Mouse (Mus musculus) heart, adult 8-10 months (tissue): ENCODE data around the gene Vegfa. TPM values are rescaled to one million over a fixed set of nuclear protein-coding genes. Genes with fewer than 3 reads are reported as not detected.

Experiments used
- DNase-seq: peaks from one replicate; pipeline ENCODE4 v3.0.0; 2022; ENCODE audit warnings: low spot score
- total RNA-seq, 4 experiments: library from RNA; stranded (reverse); gene quantifications; 2 replicates each; pipeline ENCODE4 v1.2.4; 2022

Gene Vegfa
- 100 to 1,000 TPM; 195 to 267 (median 235) TPM for total RNA-seq

DNA sequence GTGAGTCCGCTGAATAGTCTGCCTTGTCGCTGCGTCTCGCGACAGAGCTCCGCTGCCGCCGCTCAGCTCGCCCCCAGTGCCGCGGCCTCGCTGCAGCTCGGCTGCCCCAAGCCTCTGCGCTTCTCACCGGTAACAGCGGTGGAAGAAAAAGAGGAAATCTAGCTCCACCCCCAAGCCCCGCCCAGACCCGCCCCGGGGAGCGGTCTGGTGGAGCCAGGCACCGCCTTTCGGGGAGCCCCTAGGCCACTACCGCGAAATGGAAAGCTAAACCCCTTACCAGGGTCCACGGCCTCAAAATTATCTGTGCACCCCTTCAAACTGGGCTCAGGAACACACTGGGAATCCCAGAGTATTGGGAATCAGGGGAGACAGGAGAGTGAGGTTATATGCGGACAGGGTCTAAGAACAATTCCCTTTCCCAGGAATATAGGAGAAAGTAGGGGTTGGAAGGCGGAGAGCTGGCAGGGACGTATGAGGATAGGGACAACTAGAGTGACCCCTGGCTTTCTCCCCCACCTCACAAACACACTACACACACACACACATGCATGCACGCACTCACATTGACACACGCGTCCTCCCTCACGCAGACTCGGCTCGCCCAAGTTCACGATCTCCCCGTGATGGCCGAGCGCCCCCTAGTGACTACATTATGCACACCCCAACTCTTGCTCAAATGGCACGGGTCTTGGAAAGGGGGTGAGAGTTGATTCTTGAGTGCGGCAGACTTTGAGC, at the start of gene Vegfa:
Gene Vegfa (minus strand): TSS at position 113 of the 735 bp plus-strand sequence.
- DNase-seq, result peak; percentile 92

DNA sequence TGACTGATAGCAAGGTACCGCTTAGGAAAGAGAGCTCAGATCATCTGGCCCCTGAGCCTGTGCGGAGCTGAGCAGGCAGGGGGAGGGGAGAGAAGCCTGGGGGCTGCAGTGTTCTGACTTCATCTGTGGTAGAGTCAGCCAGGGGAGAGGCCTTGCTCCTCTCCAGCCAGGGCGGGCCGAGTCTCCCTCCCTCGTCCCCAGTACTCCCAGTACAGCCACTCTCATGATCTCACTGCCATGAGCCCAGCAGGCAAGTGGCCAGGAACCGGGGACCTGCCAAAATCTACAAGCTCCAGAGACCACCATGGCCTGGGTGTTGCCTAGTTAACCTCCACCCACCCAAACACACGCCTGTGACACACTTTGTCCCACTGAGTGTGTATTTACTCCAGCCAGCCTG, 49.5 kb upstream of the Vegfa start:
- DNase-seq, result peak; percentile 67

DNA sequence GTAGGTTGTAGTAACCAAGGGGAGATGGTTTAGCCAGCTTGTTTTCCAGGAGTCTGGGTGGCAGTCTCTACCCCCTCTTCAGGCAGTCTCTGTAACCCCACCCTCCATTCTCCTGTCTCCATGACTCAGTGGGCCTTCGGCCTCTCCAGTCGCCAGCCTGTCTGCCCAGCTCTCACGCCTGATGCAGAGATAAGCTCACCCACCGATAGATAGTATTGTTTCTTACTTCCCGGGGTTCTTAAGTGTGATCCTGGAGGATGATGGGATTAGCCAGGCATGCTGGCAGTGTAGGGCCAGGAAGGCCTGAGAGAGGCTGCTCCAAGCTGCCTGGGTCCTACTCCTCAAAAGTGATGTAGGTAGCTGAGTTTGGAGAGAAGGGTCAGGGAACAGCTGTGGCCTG, 48.9 kb upstream of the Vegfa start:
- DNase-seq, result no peak

DNA sequence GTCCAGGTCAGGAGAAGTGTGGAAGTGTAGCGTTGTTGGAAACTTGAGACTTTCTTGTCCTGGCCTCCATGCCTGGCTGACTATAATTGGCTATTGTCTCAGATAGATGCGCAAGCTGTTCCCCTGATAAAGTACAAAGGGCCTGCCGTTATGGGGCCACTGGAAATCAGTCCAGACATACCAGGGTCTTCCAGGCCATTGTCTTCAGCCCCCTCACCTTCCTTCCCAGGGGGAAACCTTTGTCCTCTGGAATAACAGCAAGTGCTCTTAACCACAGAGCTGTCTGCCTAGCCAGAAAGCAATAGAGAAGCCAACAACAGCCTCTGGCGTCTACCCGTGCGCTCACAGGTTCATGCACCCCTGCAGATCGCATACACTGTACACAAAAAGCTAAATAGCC, 48.2 kb upstream of the Vegfa start:
- no peak for DNase-seq

GRCm38 (mm10) chr17:46079037-46079436, 46.9 kb upstream of the Vegfa start:
- no peak for DNase-seq

DNA sequence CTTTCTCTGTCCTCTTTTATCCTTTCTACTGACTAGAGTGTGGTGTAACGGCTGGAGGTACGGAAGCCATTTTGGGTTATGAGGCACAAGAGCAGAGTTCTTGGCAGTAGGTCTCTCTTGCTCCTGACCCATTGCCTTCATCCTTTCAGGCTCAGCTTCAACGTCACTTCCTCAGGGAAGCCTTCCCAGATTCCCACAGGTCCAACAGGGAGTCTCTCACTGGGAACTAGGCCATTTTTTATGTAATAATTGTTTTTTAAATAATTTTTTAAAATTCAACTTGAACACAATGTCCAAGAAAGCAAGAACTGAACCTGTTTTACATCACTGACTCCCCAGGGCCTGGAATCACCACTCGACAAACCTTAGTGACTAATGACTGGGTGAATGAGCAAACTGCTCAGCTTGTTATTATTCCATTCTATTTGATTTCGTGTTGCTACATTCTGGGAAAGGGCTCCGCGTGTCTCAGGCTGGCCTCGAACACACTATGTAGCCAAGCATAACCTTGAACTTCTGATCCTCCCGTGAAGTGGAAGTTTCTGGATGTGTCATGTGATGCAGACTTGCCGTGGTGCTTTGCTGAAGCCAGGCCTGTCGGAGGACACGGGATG, 45.9 kb upstream of the Vegfa start:
- DNase-seq, result no peak

- no peak for DNase-seq
Observed at GRCm38 (mm10) chr17:46076260-46076551, 44.0 kb upstream of the Vegfa start.

DNA sequence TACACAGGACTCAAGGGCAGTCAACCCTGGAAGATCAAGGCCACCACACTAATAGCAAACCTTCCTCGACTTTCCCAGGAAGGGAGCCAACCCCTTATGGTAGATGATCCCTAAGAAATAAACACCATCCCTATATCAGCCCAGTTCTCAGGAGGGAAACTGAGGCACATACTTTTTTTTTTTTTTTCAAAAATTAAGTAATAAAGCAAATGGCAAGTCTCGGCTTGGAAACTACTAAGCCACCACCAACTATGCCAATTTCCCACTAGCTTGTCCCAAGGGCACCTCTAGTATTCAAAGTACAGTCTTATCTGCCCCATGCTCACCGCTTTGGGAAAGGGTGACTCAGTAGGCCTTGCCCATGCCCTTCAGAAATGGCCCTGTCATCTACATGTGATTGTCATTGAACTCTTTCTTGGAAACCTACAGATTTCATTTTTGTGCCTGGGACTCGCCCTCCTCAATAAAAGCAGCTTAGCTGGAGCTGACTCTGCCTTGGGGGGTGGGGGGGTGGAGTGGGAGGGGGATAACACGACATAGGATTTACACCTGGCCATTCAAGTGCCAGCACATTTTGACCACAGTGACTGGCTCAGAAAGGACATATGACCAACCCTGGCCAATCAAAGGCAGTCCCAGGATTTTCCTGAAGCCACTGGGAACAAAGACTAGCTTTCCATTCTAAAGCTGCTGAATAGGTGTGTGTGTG, 43.5 kb upstream of the Vegfa start:
- DNase-seq, result no peak

DNA sequence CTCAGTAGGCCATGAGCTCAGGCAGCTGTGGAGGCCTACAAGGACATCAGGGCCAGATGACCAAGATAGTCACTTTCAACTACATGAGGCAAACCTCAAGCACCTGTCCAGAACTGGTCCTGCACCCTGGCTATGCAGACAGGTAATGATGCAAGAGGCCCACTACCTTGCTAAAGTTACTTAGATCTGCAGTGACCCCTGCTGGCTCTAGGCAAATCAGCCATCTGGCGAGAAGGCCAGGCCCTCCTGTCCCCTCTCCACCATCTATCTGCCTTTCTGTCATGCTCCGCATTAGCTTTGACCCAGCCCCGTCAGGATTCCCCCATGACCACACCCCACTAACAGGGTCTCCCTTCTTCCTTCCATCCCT, 42.9 kb upstream of the Vegfa start:
- no peak for DNase-seq

GRCm38 (mm10) chr17:46074398-46075115, 42.4 kb upstream of the Vegfa start:
- no peak for DNase-seq

DNA sequence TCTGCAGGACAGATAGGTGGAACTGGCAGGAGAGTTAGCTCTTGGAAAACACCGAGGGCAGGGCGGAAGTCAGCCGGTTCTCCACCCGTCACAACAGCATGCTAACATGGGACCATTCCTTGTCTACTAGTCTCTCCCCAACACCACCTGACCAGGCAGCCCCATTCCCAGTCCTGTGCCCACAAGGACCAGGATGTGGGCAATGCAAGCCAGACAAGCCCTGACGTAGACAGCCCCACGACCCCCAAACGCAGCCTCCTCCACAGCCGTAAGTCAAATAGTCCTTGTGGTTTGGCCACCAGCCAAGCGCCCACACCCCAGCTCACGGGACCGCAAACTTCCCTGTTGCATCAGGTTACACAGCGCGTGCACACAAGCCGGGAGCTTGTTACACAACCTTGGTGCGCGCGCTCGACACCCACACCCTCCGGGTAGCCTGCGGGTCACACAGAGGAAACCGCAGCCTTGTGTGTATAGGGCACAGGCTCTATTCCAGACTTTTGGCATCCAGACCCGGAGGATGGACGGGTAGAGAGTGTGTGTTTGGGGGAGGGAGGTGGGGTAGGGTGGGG, 41.6 kb upstream of the Vegfa start:
- DNase-seq, result peak; percentile 52

DNA sequence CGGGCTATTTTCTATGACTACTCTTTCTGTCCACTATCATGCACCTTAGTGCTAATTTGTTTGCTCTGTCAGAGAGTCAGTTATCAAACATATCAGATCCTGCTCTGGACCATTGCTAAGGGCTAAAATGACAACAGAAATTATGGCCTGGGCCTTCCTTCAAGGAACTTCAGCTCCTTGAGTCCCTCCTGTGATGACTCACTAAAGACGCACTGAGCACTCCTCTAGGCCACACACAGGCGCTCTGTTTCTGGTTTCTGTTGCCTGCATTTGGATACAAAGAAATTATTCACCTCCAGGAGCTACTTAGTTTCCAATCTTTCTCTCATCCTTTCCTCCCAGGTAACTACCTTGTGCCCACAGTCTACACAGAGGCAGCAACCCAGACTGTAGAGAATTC, 39.4 kb upstream of the Vegfa start:
- no peak for DNase-seq

DNA sequence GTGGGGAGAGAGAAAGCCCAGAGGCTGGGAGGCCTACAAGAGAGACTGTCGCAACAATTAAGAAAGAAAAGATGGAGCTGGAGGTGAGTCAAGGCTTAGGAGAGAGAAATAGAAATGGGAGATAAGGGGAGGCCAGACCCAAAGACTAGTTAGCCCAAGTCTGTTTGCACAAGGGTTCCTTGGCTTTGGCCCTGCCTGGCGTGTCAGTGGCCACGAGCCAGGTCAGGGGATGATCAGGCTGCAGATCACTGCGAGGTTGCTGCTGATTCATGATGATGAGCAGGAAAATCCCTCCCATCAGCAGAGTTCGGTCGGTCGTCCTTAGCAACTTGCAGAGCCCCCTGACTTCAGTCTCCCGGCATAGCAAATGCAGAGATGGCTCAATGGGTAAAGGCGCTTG, 37.9 kb upstream of the Vegfa start:
- no peak for DNase-seq

DNA sequence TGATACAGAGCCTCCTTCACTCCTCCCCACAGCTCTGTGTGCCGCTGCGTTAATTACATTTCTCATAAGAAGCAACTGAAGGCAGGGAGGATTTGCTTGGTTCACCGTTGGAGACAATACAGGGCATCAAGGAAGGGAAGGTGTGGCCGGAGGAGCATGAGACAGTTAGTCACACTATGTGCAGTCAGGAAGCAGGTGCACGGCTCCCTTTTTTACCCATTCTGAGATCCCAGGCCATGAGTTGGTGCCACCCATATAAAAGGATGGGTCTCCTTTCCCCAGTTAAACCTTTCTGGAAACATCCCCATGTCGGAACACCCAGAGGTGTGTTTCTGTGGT, 31.8 kb upstream of the Vegfa start:
- DNase-seq, result no peak

GRCm38 (mm10) chr17:46063283-46063973, 31.3 kb upstream of the Vegfa start:
- DNase-seq, result no peak

GRCm38 (mm10) chr17:46060253-46060652, 28.1 kb upstream of the Vegfa start:
- DNase-seq, result no peak

GRCm38 (mm10) chr17:46059226-46059825, 27.2 kb upstream of the Vegfa start:
- DNase-seq, result no peak

DNA sequence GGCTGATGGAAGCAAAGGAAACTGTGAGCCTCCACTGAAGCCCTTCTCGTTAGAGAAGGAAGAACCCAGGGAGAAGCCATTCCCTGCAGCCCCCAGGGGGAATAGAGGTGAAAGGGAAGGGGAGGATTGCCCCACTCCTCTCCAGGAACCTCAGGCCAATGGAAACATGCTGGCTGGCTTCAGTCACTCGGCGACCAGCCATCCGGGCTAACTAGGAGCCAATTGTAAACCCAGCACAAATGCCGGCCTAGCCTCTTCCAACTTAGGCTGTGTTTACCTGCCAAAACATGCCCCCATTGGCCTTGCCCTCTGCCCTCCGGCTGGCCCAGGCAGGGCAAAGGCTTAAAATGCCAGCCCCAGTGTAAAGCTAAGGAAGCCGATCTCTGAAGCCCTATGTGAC, 24.1 kb upstream of the Vegfa start:
- no peak for DNase-seq

DNA sequence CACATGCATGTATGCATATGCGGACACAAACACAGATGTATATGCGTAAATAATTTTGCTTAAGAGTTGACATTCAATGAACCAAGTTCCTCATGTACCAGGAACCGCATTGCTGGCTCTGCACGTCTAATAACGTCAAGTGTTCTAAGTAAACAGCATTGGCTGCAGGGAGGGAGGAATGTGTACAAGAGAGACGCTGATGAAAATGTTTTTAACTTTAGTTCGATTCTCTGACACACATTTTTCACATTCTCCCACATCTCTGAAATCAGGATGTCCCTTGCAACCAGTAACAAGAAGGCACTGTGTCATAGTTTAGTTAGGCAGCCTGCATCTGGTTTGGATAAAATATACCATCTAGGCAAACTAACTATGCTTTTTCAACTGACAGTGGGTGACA, 23.6 kb upstream of the Vegfa start:
- no peak for DNase-seq

GRCm38 (mm10) chr17:46053291-46053842, 21.2 kb upstream of the Vegfa start:
- no peak for DNase-seq

DNA sequence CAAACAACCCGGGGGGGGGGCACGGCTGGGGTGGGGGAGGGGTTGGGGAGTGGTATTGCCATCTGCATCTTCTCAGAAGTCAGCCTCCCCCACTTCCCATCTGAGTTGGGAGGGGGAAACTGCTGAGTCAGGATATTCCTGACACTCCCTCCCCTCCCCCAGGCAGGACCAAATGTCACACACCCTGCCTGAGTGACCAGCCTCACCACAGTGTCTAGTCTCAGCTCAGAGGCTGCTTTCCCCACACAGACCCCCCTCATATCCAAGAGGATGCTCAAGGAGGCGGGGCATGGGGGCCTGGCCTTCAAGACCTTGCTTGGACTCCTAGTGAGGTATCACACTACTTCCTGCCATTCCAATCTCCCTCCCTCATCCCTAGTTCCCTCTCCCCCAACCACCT, 20.0 kb upstream of the Vegfa start:
- no peak for DNase-seq
